Mouse (Mus musculus) midbrain, embryonic 16.5 days (tissue): ENCODE measurements around the gene Zfp560. TPM values are rescaled to one million over a fixed set of nuclear protein-coding genes. Genes with fewer than 3 reads are reported as not detected.
"Not testable (repeated sequence)": the region's sequence is repeated elsewhere in the genome, so short reads cannot be mapped to it uniquely, and the experiment has no call there.

Experiments
- ATAC-seq: fragments of 200-750 bp; cut with Nextera tagmentation; 2 replicates; pipeline ENCODE4 v1.8.0; 2017; ENCODE audit warnings: moderate TSS enrichment
- H3K27ac ChIP-seq: fragments of 300-500 bp; sonication (generic); 2 replicates; pipeline ENCODE4 v1.5.1; 2014; ENCODE audit warnings: mild to moderate bottlenecking, low read length, mixed read lengths
- H3K27me3 ChIP-seq: fragments of 300-500 bp; sonication (generic); 2 replicates; pipeline ENCODE4 v1.6.1; 2014; ENCODE audit warnings: low read depth, low read length, mixed read lengths; ENCODE audit not compliant: control insufficient read depth, insufficient read depth
- H3K36me3 ChIP-seq: fragments of 300-500 bp; sonication (generic); 2 replicates; pipeline ENCODE4 v1.6.1; 2014; ENCODE audit warnings: mild to moderate bottlenecking, low read length, moderate library complexity, mixed read lengths; ENCODE audit not compliant: control insufficient read depth, insufficient read depth
- H3K4me1 ChIP-seq: fragments of 300-500 bp; sonication (generic); 2 replicates; pipeline ENCODE4 v1.6.1; 2014; ENCODE audit warnings: mild to moderate bottlenecking, low read length, mixed read lengths; ENCODE audit not compliant: control insufficient read depth, insufficient read depth
- H3K4me2 ChIP-seq: fragments of 300-500 bp; sonication (generic); 2 replicates; pipeline ENCODE4 v1.6.1; 2014; ENCODE audit warnings: mild to moderate bottlenecking, low read length, mixed read lengths
- H3K4me3 ChIP-seq: fragments of 300-500 bp; sonication (generic); 2 replicates; pipeline ENCODE4 v1.5.1; 2014; ENCODE audit warnings: low read depth, mild to moderate bottlenecking, low read length, moderate library complexity, mixed read lengths
- H3K9ac ChIP-seq: fragments of 300-500 bp; sonication (generic); 2 replicates; pipeline ENCODE4 v1.6.1; 2014; ENCODE audit warnings: low read depth, low read length, mixed read lengths
- H3K9me3 ChIP-seq: fragments of 300-500 bp; sonication (generic); replicated peaks from 2 replicates; pipeline ENCODE4 v1.6.1; 2014; ENCODE audit warnings: mild to moderate bottlenecking, low read length, mixed read lengths; ENCODE audit not compliant: control insufficient read depth, poor library complexity, severe bottlenecking
- WGBS: fragments of 180-500 bp; shearing (Covaris S2); extraction: QIAGEN DNeasy Blood & Tissue Kit; methylation state at CpG from one replicate; pipeline ENCODE4 v1.1.7; 2014; 5-methylcytosine and 5-hydroxymethylcytosine counted together
- polyA plus RNA-seq: library from polyadenylated mRNA; unstranded; fragments of >200 nt; fragmentation: Nextera tagmentation; extraction: Ambion mirVana; gene quantifications from 2 replicates; pipeline ENCODE4 v1.2.1, GENCODE M21; 2015

Zfp560 gene
- polyA plus RNA-seq, 1 experiment from 2014 or later, result 37.3 TPM

DNA sequence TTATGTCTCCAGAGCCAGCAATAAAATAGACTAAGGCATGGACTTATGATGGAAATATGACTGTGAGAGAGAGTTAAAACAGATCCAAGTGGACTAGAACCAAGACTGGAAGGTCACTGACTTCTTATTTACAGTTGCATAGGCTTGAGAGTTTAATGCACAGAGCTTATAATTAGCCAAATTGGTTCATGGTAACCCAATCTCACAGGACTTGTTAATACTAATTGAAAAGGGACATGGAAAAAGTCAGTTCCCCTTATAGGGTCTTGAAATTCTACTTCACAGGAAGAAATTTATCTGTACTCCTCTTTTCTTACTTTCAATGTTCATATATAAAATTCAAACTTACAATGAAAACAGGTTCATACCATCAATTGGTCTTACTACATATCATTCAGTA lies 49.0 kb downstream of the Zfp560 start, which contains the start of gene Olfr18:
Gene Olfr18, minus strand, starts transcription at position 101 of the 400 bp plus-strand sequence.
- no peaks in the 10 kb centered on the region for H3K27me3 ChIP-seq
- no peaks in the 10 kb centered on the region for H3K36me3 ChIP-seq
- no peak within 1 kb of the TSS for H3K4me3 ChIP-seq
- no peaks in the 10 kb centered on the region for H3K9me3 ChIP-seq
- ATAC-seq, result no peak
- H3K27ac ChIP-seq, result no peak within 1 kb of the TSS
- H3K4me1 ChIP-seq, result no peaks in the 10 kb centered on the region
- H3K4me2 ChIP-seq, result no peak within 1 kb of the TSS
- no peak within 1 kb of the TSS for H3K9ac ChIP-seq

DNA sequence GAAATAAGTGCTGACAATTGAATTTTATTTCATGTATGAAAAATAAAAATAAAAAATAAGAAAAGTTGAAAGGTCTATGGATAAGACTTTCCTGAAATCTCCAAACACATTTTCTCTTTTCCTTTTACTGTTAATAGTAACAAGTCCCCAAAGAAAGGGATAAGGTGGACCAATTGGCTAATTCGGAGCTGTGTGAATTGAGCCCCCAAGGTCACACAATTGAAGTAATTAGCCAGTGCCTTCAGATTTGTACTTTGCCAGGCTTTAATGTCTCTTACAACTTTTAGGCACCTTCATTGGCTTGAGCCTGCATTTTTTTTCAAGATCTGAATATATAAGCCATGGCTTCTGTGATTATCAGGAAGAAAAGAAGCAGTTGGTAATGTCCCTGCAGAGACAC lies 86.7 kb downstream of the Zfp560 start, which contains the start of gene Olfr873:
Gene Olfr873, plus strand, starts transcription at position 301 of the 400 bp plus-strand sequence.
- Histone ChIP-seq H3K4me3 (no peak within 1 kb of the TSS), H3K27ac (no peak within 1 kb of the TSS), H3K9ac (no peak within 1 kb of the TSS), H3K27me3 (no peaks in the 10 kb centered on the region), H3K4me1 (no peaks in the 10 kb centered on the region), H3K4me2 (no peak within 1 kb of the TSS), H3K36me3 (no peaks in the 10 kb centered on the region), H3K9me3 (no peaks in the 10 kb centered on the region)
- 82% methylated on average over 1 of the region's 1 CpGs for WGBS
- ATAC-seq, result no peak

DNA sequence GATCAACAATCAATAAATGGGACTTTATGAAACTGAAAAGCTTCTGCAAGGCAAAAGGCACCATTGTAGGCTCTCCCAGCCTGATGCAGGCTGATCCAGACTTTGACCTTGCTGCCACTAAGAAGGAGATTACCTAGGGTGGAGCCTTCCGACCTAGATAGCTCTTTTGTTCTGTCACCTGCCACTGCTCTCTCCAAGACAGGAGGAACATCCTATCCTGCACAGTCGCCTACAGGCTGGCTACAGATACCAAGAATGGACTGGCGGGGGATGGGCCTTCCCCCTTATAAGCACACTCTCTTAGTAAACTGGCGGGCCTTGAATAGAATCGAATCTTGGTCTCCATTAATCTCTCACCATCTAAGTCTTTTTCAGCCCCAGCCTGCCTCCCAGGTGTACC lies 89.4 kb downstream of the Zfp560 start:
- not testable (repeated sequence) for H3K9ac ChIP-seq, H3K27ac ChIP-seq, ATAC-seq, H3K4me1 ChIP-seq, H3K27me3 ChIP-seq, H3K9me3 ChIP-seq, H3K36me3 ChIP-seq, H3K4me2 ChIP-seq, H3K4me3 ChIP-seq
- WGBS, result 71% methylated on average over 5 of the region's 5 CpGs

Other genes starting within 250 kb of the Zfp560 start
- gene Olfr870, start 211.1 kb downstream of the Zfp560 start, polyA plus RNA-seq, result not detected in 2 replicates
- gene Olfr871, start 173.0 kb downstream of the Zfp560 start, polyA plus RNA-seq, result not detected in 2 replicates
- gene Olfr872, start 148.1 kb downstream of the Zfp560 start, polyA plus RNA-seq, result not detected in 2 replicates
- not detected in 2 replicates for gene Olfr39, start 102.8 kb downstream of the Zfp560 start, polyA plus RNA-seq
- gene Olfr873, start 86.6 kb downstream of the Zfp560 start, polyA plus RNA-seq, result not detected in 2 replicates
- gene Olfr18, start 49.1 kb downstream of the Zfp560 start, polyA plus RNA-seq, result 0.16 TPM in 1 of 2 replicates, not detected in the other
- 13.5 and 16.7 TPM in 2 replicates for gene Zfp26, start 75.0 kb upstream of the Zfp560 start, polyA plus RNA-seq
- gene Zfp426, start 107.6 kb upstream of the Zfp560 start, polyA plus RNA-seq, result 33.2 and 35.0 TPM in 2 replicates
- 109 and 135 TPM in 2 replicates for gene Zfp266, start 136.2 kb upstream of the Zfp560 start, polyA plus RNA-seq
- 48.1 and 55.5 TPM in 2 replicates for gene Zfp846, start 196.1 kb upstream of the Zfp560 start, polyA plus RNA-seq